Mouse (Mus musculus) hindbrain, embryonic 11.5 days (tissue): ENCODE measurements at regions not wholly inside any gene's neighbourhood (a gene's known extent, or its start where the extent isn't known, plus 50 kb on each side); places are given as distances from the start of the nearest gene placed in this dataset.
A peak's percentile ranks its signal among the peaks of the same experiment; 100 is the strongest.

Source experiments
- ATAC-seq: fragments of 200-750 bp; cut with Nextera tagmentation; 2 replicates; pipeline ENCODE4 v1.8.0; 2017; ENCODE audit warnings: mild to moderate bottlenecking, moderate TSS enrichment, moderate library complexity; ENCODE audit not compliant: low FRiP score
- DNase-seq: peaks from one replicate; pipeline ENCODE4 v3.0.0-alpha.2; 2015; ENCODE audit warnings: low spot score
- H3K27ac ChIP-seq: fragments of 300-500 bp; sonication (generic); 2 replicates; pipeline ENCODE4 v1.5.1; 2014; ENCODE audit warnings: mild to moderate bottlenecking, low read depth, low read length
- H3K27me3 ChIP-seq: fragments of 300-500 bp; sonication (generic); 2 replicates; pipeline ENCODE4 v1.6.1; 2014; ENCODE audit warnings: mild to moderate bottlenecking, low read length, moderate library complexity, mixed read lengths; ENCODE audit not compliant: control insufficient read depth, insufficient read depth
- H3K36me3 ChIP-seq: fragments of 300-500 bp; sonication (generic); 2 replicates; pipeline ENCODE4 v1.6.1; 2014; ENCODE audit warnings: mild to moderate bottlenecking, low read length, moderate library complexity, mixed read lengths; ENCODE audit not compliant: control insufficient read depth, insufficient read depth
- H3K4me1 ChIP-seq: fragments of 300-500 bp; sonication (generic); replicated peaks from 2 replicates; pipeline ENCODE4 v1.6.1; 2014; ENCODE audit warnings: low read length, mixed read lengths; ENCODE audit not compliant: control insufficient read depth, insufficient read depth
- H3K4me2 ChIP-seq: fragments of 300-500 bp; sonication (generic); replicated peaks from 2 replicates; pipeline ENCODE4 v1.6.1; 2014; ENCODE audit warnings: mild to moderate bottlenecking, low read depth, low read length
- H3K4me3 ChIP-seq: fragments of 300-500 bp; sonication (generic); 2 replicates; pipeline ENCODE4 v1.5.1; 2014; ENCODE audit warnings: low read depth, low read length
- H3K9ac ChIP-seq: fragments of 300-500 bp; sonication (generic); 2 replicates; pipeline ENCODE4 v1.6.1; 2014; ENCODE audit warnings: low read depth, low read length
- H3K9me3 ChIP-seq: fragments of 300-500 bp; sonication (generic); 2 replicates; pipeline ENCODE4 v1.6.1; 2016; ENCODE audit warnings: low read length; ENCODE audit not compliant: control insufficient read depth
- WGBS: fragments of 180-500 bp; shearing (Covaris S2); extraction: QIAGEN DNeasy Blood & Tissue Kit; methylation state at CpG from one replicate; pipeline ENCODE4 v1.1.7; 2014; 5-methylcytosine and 5-hydroxymethylcytosine counted together

DNA sequence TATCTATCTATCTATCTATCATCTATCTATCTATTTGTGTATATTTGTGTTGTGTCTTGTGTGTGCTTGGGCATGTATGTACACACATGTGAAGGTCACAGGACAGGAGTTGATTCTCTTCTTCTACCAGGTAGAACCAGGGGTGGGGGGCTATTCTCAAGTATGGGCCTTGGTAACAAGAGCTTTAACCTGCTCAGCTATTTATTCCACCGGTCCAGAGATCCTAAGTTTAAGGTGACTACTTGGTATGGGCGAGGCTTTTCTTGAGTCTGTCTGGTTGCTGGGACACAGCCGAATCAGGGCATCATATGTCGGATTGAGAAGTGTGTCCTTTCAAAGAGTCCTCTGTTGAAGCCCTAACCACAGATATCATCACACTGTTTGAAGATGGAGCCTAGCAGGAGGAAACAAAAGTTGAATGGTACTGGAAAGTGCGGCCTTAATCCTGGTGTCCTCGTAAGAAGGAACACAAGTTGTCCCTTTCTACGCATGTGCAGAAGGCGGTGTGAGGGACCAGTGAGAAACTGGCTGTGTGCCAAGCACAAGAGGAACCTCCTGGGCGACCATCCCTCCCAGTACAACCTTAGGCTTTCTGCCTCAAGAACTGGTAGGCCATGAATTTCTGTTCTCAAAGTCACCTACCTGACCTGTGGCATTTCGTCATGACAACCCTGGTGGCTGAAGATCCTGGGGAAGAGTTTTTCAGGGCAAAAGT is 80.0 kb upstream of the Cpsf6 start:
- WGBS, result 93% methylated on average over 10 of the region's 10 CpGs
- DNase-seq, result no peak
- Histone ChIP-seq H3K9ac (no peak overlapping the region), H3K4me1 (no peaks in the 10 kb centered on the region), H3K27ac (no peak overlapping the region), H3K4me3 (no peak overlapping the region), H3K9me3 (no peaks in the 10 kb centered on the region), H3K4me2 (no peak overlapping the region), H3K36me3 (no peaks in the 10 kb centered on the region), H3K27me3 (no peaks in the 10 kb centered on the region; the same call in 1 of the 2 replicates)
- ATAC-seq, result no peak

DNA sequence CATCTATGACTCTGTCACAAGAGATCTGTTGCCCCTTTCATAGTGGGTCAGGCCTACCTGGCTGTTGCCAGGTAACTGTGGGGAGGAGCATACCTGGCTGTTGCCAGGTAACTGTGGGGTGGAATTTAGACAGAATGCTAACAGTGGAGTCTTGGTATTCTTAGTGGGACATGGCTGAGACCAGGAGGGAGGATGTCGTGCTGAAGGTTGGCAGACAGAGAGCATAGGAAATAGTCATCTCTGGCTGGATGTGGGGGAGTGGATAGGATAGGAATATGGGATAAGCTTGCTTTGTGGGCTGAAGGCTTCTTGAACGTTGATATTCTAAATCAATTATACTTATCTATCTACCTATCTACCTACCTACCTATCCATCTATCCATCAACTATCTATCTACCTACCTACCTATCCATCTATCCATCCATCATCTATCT is 79.2 kb upstream of the Cpsf6 start:
- Histone ChIP-seq H3K27me3 (no peaks in the 10 kb centered on the region; the same call in 1 of the 2 replicates), H3K9ac (no peak overlapping the region), H3K4me2 (no peak overlapping the region), H3K27ac (no peak overlapping the region), H3K4me1 (no peaks in the 10 kb centered on the region), H3K4me3 (no peak overlapping the region), H3K9me3 (no peaks in the 10 kb centered on the region), H3K36me3 (no peaks in the 10 kb centered on the region)
- ATAC-seq (no peak), DNase-seq (no peak)
- WGBS, result 92% methylated on average over 2 of the region's 2 CpGs

DNA sequence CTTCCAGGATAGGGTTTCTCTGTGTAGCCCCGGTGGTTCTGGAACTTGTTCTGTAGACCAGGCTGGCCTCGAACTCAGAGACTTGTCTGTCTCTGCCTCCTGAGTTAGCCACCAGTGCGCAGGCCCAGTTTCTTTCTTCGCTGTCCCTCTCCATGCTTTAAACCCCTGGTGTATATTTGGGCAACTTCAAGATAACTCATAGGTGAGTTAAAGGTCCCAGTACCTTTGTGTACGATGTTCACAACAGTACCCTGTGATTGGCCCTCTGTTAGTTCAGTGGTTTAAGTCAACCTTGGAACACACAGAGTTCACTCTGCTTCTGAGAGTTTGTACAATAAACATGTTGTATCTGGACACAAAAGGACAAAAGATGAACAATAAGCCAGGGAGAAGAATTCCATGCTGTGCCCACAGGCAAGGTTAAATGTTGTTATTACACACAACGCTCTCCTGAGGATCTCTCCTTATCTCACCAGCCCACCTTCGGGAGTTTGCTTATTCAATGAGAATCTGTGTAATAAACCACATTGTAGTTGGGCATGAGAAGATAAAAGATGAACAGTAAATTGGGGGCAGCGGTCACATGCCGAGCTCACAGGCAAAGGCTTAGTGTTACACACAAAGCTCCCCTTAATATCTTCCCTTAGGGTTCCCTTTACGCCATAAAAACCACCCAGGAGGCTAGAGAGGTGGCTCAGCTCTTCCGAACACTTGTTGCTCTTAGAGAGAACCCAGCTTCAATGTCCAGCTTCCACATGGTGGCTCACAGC is 78.6 kb upstream of the Cpsf6 start:
- no peak overlapping the region for H3K27ac ChIP-seq
- 87% methylated on average over 11 of the region's 11 CpGs for WGBS
- no peak overlapping the region for H3K4me2 ChIP-seq
- no peak overlapping the region for H3K9ac ChIP-seq
- no peaks in the 10 kb centered on the region for H3K36me3 ChIP-seq
- H3K27me3 ChIP-seq, result no peaks in the 10 kb centered on the region; the same call in 1 of the 2 replicates
- no peaks in the 10 kb centered on the region for H3K9me3 ChIP-seq
- H3K4me1 ChIP-seq, result no peaks in the 10 kb centered on the region
- no peak for DNase-seq
- no peak for ATAC-seq
- H3K4me3 ChIP-seq, result no peak overlapping the region

DNA sequence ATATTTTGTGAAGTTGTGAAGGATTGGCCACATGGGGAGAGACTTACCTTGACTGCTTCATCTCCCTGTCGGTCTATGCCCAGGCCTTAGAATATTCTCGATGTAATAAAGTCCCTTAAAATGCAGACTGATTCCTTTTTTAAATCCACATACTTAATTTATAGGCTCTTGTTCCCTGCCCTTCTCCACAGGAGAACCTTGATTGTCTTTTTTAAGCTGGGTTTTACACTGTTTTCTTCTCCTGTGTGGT is 77.8 kb upstream of the Cpsf6 start:
- 79% methylated on average over 2 of the region's 2 CpGs for WGBS
- H3K27ac ChIP-seq, result no peak overlapping the region
- no peaks in the 10 kb centered on the region for H3K36me3 ChIP-seq
- H3K9me3 ChIP-seq, result no peaks in the 10 kb centered on the region
- no peaks in the 10 kb centered on the region for H3K4me1 ChIP-seq
- no peak for ATAC-seq
- H3K4me3 ChIP-seq, result no peak overlapping the region
- H3K9ac ChIP-seq, result no peak overlapping the region
- H3K4me2 ChIP-seq, result no peak overlapping the region
- no peaks in the 10 kb centered on the region; the same call in 1 of the 2 replicates for H3K27me3 ChIP-seq
- DNase-seq, result no peak

DNA sequence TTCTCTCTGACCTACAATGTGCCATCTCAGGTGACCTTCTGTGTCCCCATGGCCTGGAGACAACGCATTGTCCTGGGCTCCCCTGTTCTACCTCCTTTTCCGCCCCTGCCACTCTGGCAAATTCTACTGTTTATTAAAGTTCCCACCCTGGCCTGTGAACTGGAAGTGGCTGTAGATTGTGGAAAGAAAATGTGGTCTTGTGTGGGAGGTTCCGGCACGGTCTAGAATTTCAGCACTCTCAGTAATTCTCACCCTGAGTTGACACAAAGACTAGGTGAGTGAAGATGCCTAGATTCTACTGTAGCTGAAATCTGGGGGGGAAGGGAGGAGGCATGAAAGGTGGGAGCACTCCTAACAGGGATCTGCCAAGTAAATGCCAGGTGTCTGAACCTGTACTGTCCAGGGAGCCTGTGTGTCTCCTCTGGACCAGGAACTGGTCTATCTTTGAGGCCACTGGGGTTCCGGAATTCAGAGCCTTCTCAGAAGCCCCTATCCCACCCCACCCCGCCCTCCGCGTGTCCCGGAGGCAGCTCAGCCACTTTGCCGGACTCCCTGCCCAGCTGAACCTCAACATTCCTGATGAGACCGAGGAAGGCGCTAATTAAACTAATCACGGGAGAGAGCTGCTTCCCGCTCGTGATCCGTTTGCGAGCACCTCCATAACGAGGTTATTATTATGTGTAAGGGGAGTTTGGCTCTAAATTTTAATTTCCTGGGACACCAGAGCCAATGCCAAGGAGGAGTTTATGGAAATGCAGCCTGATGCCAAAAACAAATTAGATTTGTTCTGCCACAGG is 77.3 kb upstream of the Cpsf6 start:
- 69% methylated on average over 18 of the region's 18 CpGs for WGBS
- Histone ChIP-seq H3K9me3 (no peaks in the 10 kb centered on the region), H3K27me3 (no peaks in the 10 kb centered on the region; the same call in 1 of the 2 replicates), H3K36me3 (no peaks in the 10 kb centered on the region), H3K27ac (no peak overlapping the region), H3K4me1 (no peaks in the 10 kb centered on the region), H3K9ac (no peak overlapping the region), H3K4me2 (no peak overlapping the region), H3K4me3 (no peak overlapping the region)
- DNase-seq, result no peak
- ATAC-seq, result no peak

DNA sequence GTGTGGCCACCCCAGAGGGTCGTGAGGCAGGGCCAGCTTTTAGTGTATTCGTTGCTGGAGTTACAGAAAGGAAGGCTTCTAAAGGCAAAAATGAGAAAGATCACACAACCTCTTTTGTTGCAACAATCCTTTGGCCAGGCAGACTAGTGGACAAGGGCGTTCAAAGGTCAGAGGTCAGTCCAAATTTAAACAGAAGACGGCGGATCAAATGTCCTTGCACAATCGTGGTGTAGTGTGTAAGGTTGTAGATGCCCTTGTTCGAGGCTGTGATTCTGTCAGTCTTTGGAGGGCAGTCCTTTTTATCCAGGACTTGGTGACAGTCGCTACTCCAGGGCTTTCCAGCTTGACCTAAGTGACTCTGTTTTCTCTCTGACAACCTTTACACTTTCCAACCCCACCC is 76.6 kb upstream of the Cpsf6 start:
- 60% methylated on average over 8 of the region's 8 CpGs for WGBS
- Histone ChIP-seq H3K4me3 (no peak overlapping the region), H3K4me1 (no peaks in the 10 kb centered on the region), H3K9ac (no peak overlapping the region), H3K27ac (no peak overlapping the region), H3K27me3 (no peaks in the 10 kb centered on the region; the same call in 1 of the 2 replicates), H3K36me3 (no peaks in the 10 kb centered on the region), H3K4me2 (no peak overlapping the region), H3K9me3 (no peaks in the 10 kb centered on the region)
- ATAC-seq (no peak), DNase-seq (no peak)

DNA sequence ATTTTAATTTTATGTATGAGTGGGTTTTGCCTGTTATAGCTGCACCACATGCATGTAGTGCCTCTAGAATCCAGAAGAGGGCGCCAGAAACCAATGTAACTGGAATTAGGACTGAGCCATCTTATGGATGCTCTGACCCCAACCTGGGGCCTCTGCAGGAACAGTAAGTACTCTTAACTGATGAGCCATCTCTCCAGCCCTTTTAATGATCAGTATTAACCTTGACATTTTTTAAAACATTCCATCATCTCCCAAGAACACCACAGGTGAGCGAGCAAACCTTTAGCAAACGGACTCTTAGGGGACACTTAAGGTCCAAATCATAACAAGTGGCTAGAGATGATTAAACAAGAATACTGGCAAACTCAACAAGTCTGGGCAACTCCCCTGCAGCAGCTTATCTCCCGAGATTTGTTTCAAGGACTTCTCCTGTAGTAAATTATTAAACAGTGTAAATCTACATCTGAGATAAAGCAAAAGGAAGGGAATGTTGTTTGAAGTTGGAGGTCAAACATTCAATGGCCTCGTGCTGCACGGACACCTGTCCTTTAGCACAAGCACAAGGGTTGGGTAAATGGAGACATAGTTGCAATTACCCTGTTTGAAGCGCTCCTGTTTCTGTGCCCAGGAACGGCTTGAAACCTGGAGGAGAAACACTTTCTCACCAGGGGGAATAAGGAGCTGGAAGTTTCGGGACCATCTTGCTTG is 75.9 kb upstream of the Cpsf6 start:
- H3K27ac ChIP-seq, result no peak overlapping the region
- no peaks in the 10 kb centered on the region; the same call in 1 of the 2 replicates for H3K27me3 ChIP-seq
- H3K4me3 ChIP-seq, result no peak overlapping the region
- WGBS, result 76% methylated on average over 9 of the region's 9 CpGs
- ATAC-seq, result no peak
- H3K4me2 ChIP-seq, result no peak overlapping the region
- DNase-seq, result peak; percentile 78
- H3K9ac ChIP-seq, result no peak overlapping the region
- no peaks in the 10 kb centered on the region for H3K4me1 ChIP-seq
- H3K9me3 ChIP-seq, result no peaks in the 10 kb centered on the region
- no peaks in the 10 kb centered on the region for H3K36me3 ChIP-seq

DNA sequence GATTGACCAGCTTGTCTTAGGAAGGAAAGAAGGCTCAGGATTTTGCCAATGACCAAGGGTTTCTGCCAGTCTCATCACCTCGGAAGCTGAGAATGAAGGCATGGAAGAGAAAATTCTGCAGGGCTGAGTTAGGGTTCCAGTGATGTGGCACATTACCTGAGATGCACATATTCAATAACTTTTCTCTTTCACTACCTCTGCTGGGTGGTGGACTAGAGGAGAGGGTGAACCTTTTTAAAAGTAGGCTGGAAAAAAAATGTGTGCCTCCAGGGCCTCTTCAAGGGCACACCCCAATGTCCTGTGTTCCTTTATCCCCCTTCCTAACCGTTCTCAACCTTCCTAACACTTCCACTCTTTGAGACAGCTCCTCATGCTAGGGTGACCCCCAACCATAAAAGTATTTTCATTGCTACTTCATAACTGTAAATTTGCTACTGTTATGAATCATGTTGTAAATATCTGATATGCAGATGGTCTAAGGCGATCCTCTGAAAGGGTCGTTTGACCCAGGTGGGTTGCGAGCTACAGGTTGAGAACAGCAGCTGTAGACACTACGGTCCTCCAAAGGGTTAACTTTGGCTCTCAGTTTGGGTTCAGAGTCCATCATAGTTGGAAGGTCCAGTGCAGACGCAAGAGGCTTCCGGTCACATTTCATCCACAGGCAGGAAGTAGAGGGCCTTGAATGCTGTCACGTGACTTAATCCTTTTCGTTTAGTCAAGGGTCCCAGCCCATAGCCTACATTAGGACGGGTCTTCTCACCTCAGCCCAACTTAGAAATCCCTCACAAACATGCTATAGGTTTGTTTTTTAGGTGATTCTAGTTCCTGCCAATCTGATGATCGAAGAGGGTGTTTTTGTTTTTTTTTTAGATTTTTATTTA is 75.1 kb upstream of the Cpsf6 start:
- no peaks in the 10 kb centered on the region for H3K36me3 ChIP-seq
- H3K27me3 ChIP-seq, result no peaks in the 10 kb centered on the region; the same call in 1 of the 2 replicates
- H3K9me3 ChIP-seq, result no peaks in the 10 kb centered on the region
- no peak overlapping the region for H3K4me3 ChIP-seq
- no peak overlapping the region for H3K27ac ChIP-seq
- no peaks in the 10 kb centered on the region for H3K4me1 ChIP-seq
- H3K9ac ChIP-seq, result no peak overlapping the region
- no peak overlapping the region for H3K4me2 ChIP-seq
- ATAC-seq (no peak), DNase-seq (no peak)
- 67% methylated on average over 12 of the region's 12 CpGs for WGBS
